Mouse (Mus musculus) embryonic facial prominence, embryonic 10.5 days (tissue): ENCODE results near the gene Csf1. TPM values are rescaled to one million over a fixed set of nuclear protein-coding genes. Genes with fewer than 3 reads are reported as not detected.

Experiments
- DNase-seq: peaks from one replicate; pipeline ENCODE4 v3.0.0-alpha.2; 2017; ENCODE audit warnings: low spot score
- H3K27ac ChIP-seq: fragments of 300-500 bp; sonication (generic); replicated peaks from 2 replicates; pipeline ENCODE4 v1.5.1; 2016; ENCODE audit warnings: mild to moderate bottlenecking
- H3K27me3 ChIP-seq: fragments of 300-500 bp; sonication (generic); replicated peaks from 2 replicates; pipeline ENCODE4 v1.6.1; 2016; ENCODE audit warnings: low read depth, mild to moderate bottlenecking; ENCODE audit not compliant: poor library complexity, severe bottlenecking
- H3K36me3 ChIP-seq: fragments of 300-500 bp; sonication (generic); replicated peaks from 2 replicates; pipeline ENCODE4 v1.6.1; 2016; ENCODE audit warnings: mild to moderate bottlenecking, moderate library complexity
- H3K4me1 ChIP-seq: fragments of 300-500 bp; sonication (generic); 2 replicates; pipeline ENCODE4 v1.6.1; 2016
- H3K4me3 ChIP-seq: fragments of 300-500 bp; sonication (generic); 2 replicates; pipeline ENCODE4 v1.5.1; 2016; ENCODE audit warnings: mild to moderate bottlenecking, moderate library complexity
- H3K9me3 ChIP-seq: fragments of 300-500 bp; sonication (generic); 2 replicates; pipeline ENCODE4 v1.6.1; 2016; ENCODE audit warnings: mild to moderate bottlenecking
- WGBS: fragments of 180-500 bp; shearing (Covaris S2); methylation state at CpG from one replicate; pipeline ENCODE4 v1.1.7; 2016; 5-methylcytosine and 5-hydroxymethylcytosine counted together
- polyA plus RNA-seq: library from polyadenylated mRNA; unstranded; fragments of >200 nt; fragmentation: Nextera tagmentation; extraction: Ambion mirVana; gene quantifications from 2 replicates; pipeline ENCODE4 v1.2.1, GENCODE M21; 2016

Csf1 gene
- polyA plus RNA-seq, 1 experiment from 2014 or later, result 3.8 TPM

GRCm38 (mm10) chr3:107790766-107791303 is 30.6 kb upstream of the Csf1 start:
- Histone ChIP-seq H3K27ac (no peak overlapping the region), H3K27me3 (peaks cover 10% of the 10 kb centered on the region; the same call in 1 of the 2 replicates), H3K9me3 (no peaks in the 10 kb centered on the region), H3K4me3 (no peak overlapping the region), H3K36me3 (no peaks in the 10 kb centered on the region), H3K4me1 (peaks cover 63% of the 10 kb centered on the region)
- WGBS, result 87% methylated on average over 11 of the region's 11 CpGs
- no peak for DNase-seq

GRCm38 (mm10) chr3:107790227-107790626 is 30.0 kb upstream of the Csf1 start:
- H3K27ac ChIP-seq, result no peak overlapping the region
- DNase-seq, result no peak
- H3K4me3 ChIP-seq, result no peak overlapping the region

GRCm38 (mm10) chr3:107788885-107789284 is 28.6 kb upstream of the Csf1 start:
- Histone ChIP-seq H3K4me3 (no peak overlapping the region), H3K9me3 (no peaks in the 10 kb centered on the region), H3K27ac (0 out of 2 replicates have a peak overlapping the region, but pooled peaks have one; percentile 65), H3K4me1 (peaks cover 61% of the 10 kb centered on the region), H3K36me3 (no peaks in the 10 kb centered on the region), H3K27me3 (peaks cover 10% of the 10 kb centered on the region; the same call in 1 of the 2 replicates)
- WGBS, result 45% methylated on average over 3 of the region's 3 CpGs
- no peak for DNase-seq

More at GRCm38 (mm10) chr3:107790227-107790626, 30.0 kb upstream of the Csf1 start:
- Histone ChIP-seq H3K9me3 (no peaks in the 10 kb centered on the region), H3K36me3 (no peaks in the 10 kb centered on the region), H3K27me3 (peaks cover 10% of the 10 kb centered on the region; the same call in 1 of the 2 replicates), H3K4me1 (peaks cover 63% of the 10 kb centered on the region)
- WGBS, result 86% methylated on average over 3 of the region's 3 CpGs

- H3K27ac ChIP-seq, result peak overlapping the region; percentile 65
- no peaks in the 10 kb centered on the region for H3K36me3 ChIP-seq
These were observed 27.6 kb upstream of the Csf1 start for GRCm38 (mm10) chr3:107787613-107788501.

GRCm38 (mm10) chr3:107786980-107787612 is 26.8 kb upstream of the Csf1 start:
- 53% methylated on average over 11 of the region's 11 CpGs for WGBS
- Histone ChIP-seq H3K9me3 (no peaks in the 10 kb centered on the region), H3K27ac (peak overlapping the region; percentile 65), H3K36me3 (no peaks in the 10 kb centered on the region), H3K27me3 (peaks cover 10% of the 10 kb centered on the region; the same call in 1 of the 2 replicates), H3K4me3 (no peak overlapping the region), H3K4me1 (peaks cover 47% of the 10 kb centered on the region)
- DNase-seq, result peak; percentile 22

More at GRCm38 (mm10) chr3:107787613-107788501, 27.6 kb upstream of the Csf1 start:
- peaks cover 51% of the 10 kb centered on the region for H3K4me1 ChIP-seq
- H3K4me3 ChIP-seq, result no peak overlapping the region
- no peaks in the 10 kb centered on the region for H3K9me3 ChIP-seq
- DNase-seq, result no peak
- peaks cover 10% of the 10 kb centered on the region; the same call in 1 of the 2 replicates for H3K27me3 ChIP-seq
- 69% methylated on average over 15 of the region's 15 CpGs for WGBS

GRCm38 (mm10) chr3:107786344-107786743 is 26.1 kb upstream of the Csf1 start:
- H3K27ac ChIP-seq, result no peak overlapping the region
- H3K9me3 ChIP-seq, result no peaks in the 10 kb centered on the region
- H3K4me3 ChIP-seq, result no peak overlapping the region
- H3K27me3 ChIP-seq, result peaks cover 10% of the 10 kb centered on the region; the same call in 1 of the 2 replicates
- no peak for DNase-seq
- no peaks in the 10 kb centered on the region for H3K36me3 ChIP-seq
- H3K4me1 ChIP-seq, result peaks cover 42% of the 10 kb centered on the region
- 88% methylated on average over 1 of the region's 1 CpGs for WGBS

GRCm38 (mm10) chr3:107785546-107785945 is 25.3 kb upstream of the Csf1 start:
- H3K27me3 ChIP-seq, result peaks cover 10% of the 10 kb centered on the region; the same call in 1 of the 2 replicates
- no peak overlapping the region for H3K27ac ChIP-seq
- no peak overlapping the region for H3K4me3 ChIP-seq
- no peaks in the 10 kb centered on the region for H3K9me3 ChIP-seq
- no peaks in the 10 kb centered on the region for H3K36me3 ChIP-seq
- 84% methylated on average over 4 of the region's 4 CpGs for WGBS
- peaks cover 37% of the 10 kb centered on the region for H3K4me1 ChIP-seq
- no peak for DNase-seq

- peaks cover 23% of the 10 kb centered on the region for H3K4me1 ChIP-seq
- WGBS, result 91% methylated on average over 3 of the region's 3 CpGs
- H3K36me3 ChIP-seq, result no peaks in the 10 kb centered on the region
- no peak overlapping the region for H3K4me3 ChIP-seq
- no peak for DNase-seq
- no peaks in the 10 kb centered on the region for H3K9me3 ChIP-seq
- peaks cover 4% of the 10 kb centered on the region; the same call in 1 of the 2 replicates for H3K27me3 ChIP-seq
- no peak overlapping the region for H3K27ac ChIP-seq
These were observed 23.0 kb upstream of the Csf1 start for GRCm38 (mm10) chr3:107783315-107783714.

- Histone ChIP-seq H3K27me3 (0 out of 2 replicates have a peak, but pooled peaks cover 2% of the 10 kb centered on the region), H3K4me3 (no peak overlapping the region), H3K27ac (no peak overlapping the region), H3K36me3 (no peaks in the 10 kb centered on the region), H3K9me3 (no peaks in the 10 kb centered on the region), H3K4me1 (peaks cover 8% of the 10 kb centered on the region)
- WGBS, result 90% methylated on average over 5 of the region's 5 CpGs
- DNase-seq, result no peak
These were observed 21.0 kb upstream of the Csf1 start for GRCm38 (mm10) chr3:107781304-107781703.

- Histone ChIP-seq H3K27ac (no peak overlapping the region), H3K27me3 (peaks cover 12% of the 10 kb centered on the region; the same call in 1 of the 2 replicates), H3K4me3 (no peak overlapping the region), H3K9me3 (no peaks in the 10 kb centered on the region), H3K4me1 (peaks cover 26% of the 10 kb centered on the region), H3K36me3 (no peaks in the 10 kb centered on the region)
- DNase-seq, result no peak
- WGBS, result 86% methylated on average over 6 of the region's 6 CpGs
These were observed 17.7 kb upstream of the Csf1 start for GRCm38 (mm10) chr3:107778016-107778415.

- H3K27me3 ChIP-seq, result peaks cover 12% of the 10 kb centered on the region; the same call in 1 of the 2 replicates
- H3K4me1 ChIP-seq, result peaks cover 23% of the 10 kb centered on the region
- no peaks in the 10 kb centered on the region for H3K36me3 ChIP-seq
- DNase-seq, result no peak
- no peak overlapping the region for H3K27ac ChIP-seq
- 18% methylated on average over 3 of the region's 3 CpGs for WGBS
- H3K4me3 ChIP-seq, result no peak overlapping the region
- no peaks in the 10 kb centered on the region for H3K9me3 ChIP-seq
These were observed 16.0 kb upstream of the Csf1 start for GRCm38 (mm10) chr3:107776295-107776694.

GRCm38 (mm10) chr3:107775736-107776135 is 15.5 kb upstream of the Csf1 start:
- no peak overlapping the region for H3K4me3 ChIP-seq
- no peak overlapping the region for H3K27ac ChIP-seq
- no peaks in the 10 kb centered on the region for H3K36me3 ChIP-seq
- H3K9me3 ChIP-seq, result no peaks in the 10 kb centered on the region
- H3K4me1 ChIP-seq, result peaks cover 23% of the 10 kb centered on the region
- DNase-seq, result no peak
- WGBS, result 33% methylated on average over 3 of the region's 3 CpGs
- peaks cover 12% of the 10 kb centered on the region; the same call in 1 of the 2 replicates for H3K27me3 ChIP-seq
